Mouse (Mus musculus): ENCODE measurements around the gene Repin1. TPM values are rescaled to one million over a fixed set of nuclear protein-coding genes. Genes with fewer than 3 reads are reported as not detected.

The Repin1 gene
- total and polyA plus RNA-seq, 3 experiments = 27.7 to 33.2 (median 30.0) TPM

DNA sequence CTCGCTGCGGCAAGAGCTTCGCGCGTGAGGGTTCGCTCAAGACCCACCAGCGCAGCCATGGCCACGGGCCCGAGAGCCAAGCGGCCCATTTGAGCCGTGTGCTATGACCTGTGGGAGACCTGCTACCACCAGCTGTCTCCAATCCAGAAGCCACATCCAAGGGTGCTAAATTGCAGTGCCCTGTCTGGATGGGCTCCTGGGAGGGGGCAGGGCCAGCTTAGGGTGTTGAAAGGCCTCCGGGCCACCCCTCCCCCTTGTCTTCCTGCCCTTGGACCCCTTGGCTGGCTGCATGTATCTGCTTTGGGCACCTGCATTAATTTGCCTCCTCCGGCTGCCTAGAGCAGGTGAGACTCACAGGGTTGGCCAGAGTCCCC, 36.0 kb downstream of the Repin1 start:
- H3K9ac ChIP-seq (ENCODE audit: low read depth, low read length) = peak overlapping the region; percentile 56
- H3K79me2 ChIP-seq (replicated peaks; ENCODE audit: control insufficient read depth, insufficient read depth, low read length) = no peaks in the 10 kb centered on the region
- no peaks in the 10 kb centered on the region for H3K4me1 ChIP-seq (ENCODE audit: control insufficient read depth, insufficient read depth, low read length)
- WGBS = 12% methylated on average over 13 of the region's 13 CpGs
- intact Hi-C loops (cut with DNase I) = no loop called here
- H3K36me3 ChIP-seq (ENCODE audit: control insufficient read depth, insufficient read depth, low read length) = no peaks in the 10 kb centered on the region
- H3K4me3 ChIP-seq = peak overlapping the region; percentile 44
- H3K27me3 ChIP-seq (ENCODE audit: control insufficient read depth, insufficient read depth, low read length) = no peaks in the 10 kb centered on the region
- TF ChIP-seq POLR2A (IDR thresholded peaks at IDR 0.05; ENCODE audit: insufficient read depth, low read depth, low read length) (no peak), CTCF (IDR thresholded peaks at IDR 0.05) (no peak), EP300 (IDR thresholded peaks at IDR 0.05; ENCODE audit: insufficient read depth, low read depth, low read length) (no peak)
- no peak overlapping the region for H3K27ac ChIP-seq
- DNase-seq = no peak

- Histone ChIP-seq H3K36me3 (ENCODE audit: control insufficient read depth, insufficient read depth, low read length) (no peaks in the 10 kb centered on the region), H3K79me2 (replicated peaks; ENCODE audit: control insufficient read depth, insufficient read depth, low read length) (no peaks in the 10 kb centered on the region), H3K27ac (no peak overlapping the region), H3K4me1 (ENCODE audit: control insufficient read depth, insufficient read depth, low read length) (no peaks in the 10 kb centered on the region), H3K9ac (ENCODE audit: low read depth, low read length) (no peak overlapping the region), H3K27me3 (ENCODE audit: control insufficient read depth, insufficient read depth, low read length) (no peaks in the 10 kb centered on the region), H3K4me3 (no peak overlapping the region)
- no peak for TF ChIP-seq EP300 (IDR thresholded peaks at IDR 0.05; ENCODE audit: insufficient read depth, low read depth, low read length)
- no peak for TF ChIP-seq CTCF (IDR thresholded peaks at IDR 0.05)
- TF ChIP-seq POLR2A (IDR thresholded peaks at IDR 0.05; ENCODE audit: insufficient read depth, low read depth, low read length) = no peak
- DNase-seq = peak in 1 of 2 experiments; percentile 12
- 67% methylated on average over 8 of the region's 8 CpGs for WGBS
- intact Hi-C loops (cut with DNase I) = no loop called here
Observed at GRCm38 (mm10) chr6:48630831-48631230, 37.1 kb downstream of the Repin1 start.

DNA sequence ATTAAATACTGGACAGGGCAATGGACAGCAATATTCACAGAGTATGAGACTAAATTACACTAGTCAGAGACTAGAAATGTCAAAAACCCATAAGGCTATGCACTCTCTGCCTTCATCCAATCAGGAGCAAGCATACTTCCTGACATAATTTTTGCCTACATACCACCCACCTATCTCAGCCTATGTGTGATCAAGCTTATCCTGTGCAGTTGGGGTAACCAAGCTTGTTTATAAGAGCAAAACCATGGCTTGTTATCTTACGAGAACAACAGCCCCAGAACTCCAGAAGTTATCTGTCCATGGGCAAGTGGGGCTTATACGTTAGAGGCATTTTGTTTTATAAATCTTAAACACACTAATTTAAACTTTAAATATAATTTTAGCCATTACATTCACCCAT, 41.4 kb downstream of the Repin1 start:
- Histone ChIP-seq H3K79me2 (replicated peaks; ENCODE audit: control insufficient read depth, insufficient read depth, low read length) (no peaks in the 10 kb centered on the region), H3K4me1 (ENCODE audit: control insufficient read depth, insufficient read depth, low read length) (no peaks in the 10 kb centered on the region), H3K4me3 (no peak overlapping the region), H3K27ac (no peak overlapping the region), H3K27me3 (ENCODE audit: control insufficient read depth, insufficient read depth, low read length) (no peaks in the 10 kb centered on the region), H3K9ac (ENCODE audit: low read depth, low read length) (no peak overlapping the region), H3K36me3 (ENCODE audit: control insufficient read depth, insufficient read depth, low read length) (no peaks in the 10 kb centered on the region)
- 88% methylated on average over 2 of the region's 2 CpGs for WGBS
- intact Hi-C loops (cut with DNase I) = no loop called here
- TF ChIP-seq POLR2A (IDR thresholded peaks at IDR 0.05; ENCODE audit: insufficient read depth, low read depth, low read length) (no peak), EP300 (IDR thresholded peaks at IDR 0.05; ENCODE audit: insufficient read depth, low read depth, low read length) (no peak), CTCF (IDR thresholded peaks at IDR 0.05) (no peak)
- DNase-seq = no peak

GRCm38 (mm10) chr6:48636515-48636914, 42.8 kb downstream of the Repin1 start:
- no peaks in the 10 kb centered on the region for H3K27me3 ChIP-seq (ENCODE audit: control insufficient read depth, insufficient read depth, low read length)
- H3K36me3 ChIP-seq (ENCODE audit: control insufficient read depth, insufficient read depth, low read length) = no peaks in the 10 kb centered on the region
- no peak overlapping the region for H3K4me3 ChIP-seq
- 64% methylated on average over 6 of the region's 6 CpGs for WGBS
- no peaks in the 10 kb centered on the region for H3K79me2 ChIP-seq (replicated peaks; ENCODE audit: control insufficient read depth, insufficient read depth, low read length)
- no peak overlapping the region for H3K27ac ChIP-seq
- H3K4me1 ChIP-seq (ENCODE audit: control insufficient read depth, insufficient read depth, low read length) = no peaks in the 10 kb centered on the region
- TF ChIP-seq CTCF (IDR thresholded peaks at IDR 0.05) = no peak
- TF ChIP-seq EP300 (IDR thresholded peaks at IDR 0.05; ENCODE audit: insufficient read depth, low read depth, low read length) = no peak
- no peak for TF ChIP-seq POLR2A (IDR thresholded peaks at IDR 0.05; ENCODE audit: insufficient read depth, low read depth, low read length)
- no peak overlapping the region for H3K9ac ChIP-seq (ENCODE audit: low read depth, low read length)
- DNase-seq = peak in 1 of 2 experiments; percentile 46
- intact Hi-C loops (cut with DNase I) = no loop called here

DNA sequence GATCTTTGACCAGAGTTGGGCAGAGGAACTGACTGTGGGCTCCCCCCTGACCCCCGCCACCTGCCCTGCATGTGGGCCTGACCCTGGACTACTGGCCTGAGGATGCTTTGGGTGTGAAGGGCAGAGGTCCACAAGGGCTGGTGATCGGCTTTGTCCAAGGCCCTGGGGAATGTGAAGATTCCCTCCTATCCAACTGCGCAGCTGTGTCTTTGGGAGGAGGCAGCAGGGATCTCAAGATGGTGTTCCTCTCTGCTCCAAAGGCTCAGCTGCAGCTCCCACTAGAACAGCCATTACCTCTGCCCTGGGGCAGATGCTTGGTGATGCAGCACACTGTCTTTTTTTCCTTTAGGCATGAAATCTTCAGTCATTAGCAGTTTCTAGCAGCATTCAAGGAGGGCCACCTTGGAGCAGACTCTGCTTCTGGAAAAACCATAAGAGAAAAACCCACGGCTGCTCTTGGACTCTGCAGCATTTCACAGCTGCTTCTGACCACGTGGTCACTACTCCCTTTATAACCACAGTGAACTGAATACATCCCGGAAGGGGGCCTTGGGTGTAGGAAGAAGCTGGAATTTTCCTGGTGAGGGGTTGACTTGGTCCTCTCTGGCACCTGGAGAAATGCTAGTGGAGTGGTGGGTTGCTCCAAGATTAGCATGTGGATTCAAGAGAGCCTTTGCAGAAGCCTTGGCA, 44.3 kb downstream of the Repin1 start:
- 63% methylated on average over 6 of the region's 6 CpGs for WGBS
- H3K27ac ChIP-seq = no peak overlapping the region
- intact Hi-C loops (cut with DNase I) = no loop called here
- H3K36me3 ChIP-seq (ENCODE audit: control insufficient read depth, insufficient read depth, low read length) = no peaks in the 10 kb centered on the region
- no peaks in the 10 kb centered on the region for H3K27me3 ChIP-seq (ENCODE audit: control insufficient read depth, insufficient read depth, low read length)
- no peak overlapping the region for H3K4me3 ChIP-seq
- DNase-seq = no peak
- no peak overlapping the region for H3K9ac ChIP-seq (ENCODE audit: low read depth, low read length)
- TF ChIP-seq EP300 (IDR thresholded peaks at IDR 0.05; ENCODE audit: insufficient read depth, low read depth, low read length) (no peak), CTCF (IDR thresholded peaks at IDR 0.05) (no peak), POLR2A (IDR thresholded peaks at IDR 0.05; ENCODE audit: insufficient read depth, low read depth, low read length) (no peak)
- no peaks in the 10 kb centered on the region for H3K4me1 ChIP-seq (ENCODE audit: control insufficient read depth, insufficient read depth, low read length)
- H3K79me2 ChIP-seq (replicated peaks; ENCODE audit: control insufficient read depth, insufficient read depth, low read length) = no peaks in the 10 kb centered on the region

- intact Hi-C loops (cut with DNase I) = no loop called here
- Histone ChIP-seq H3K79me2 (replicated peaks; ENCODE audit: control insufficient read depth, insufficient read depth, low read length) (no peaks in the 10 kb centered on the region), H3K36me3 (ENCODE audit: control insufficient read depth, insufficient read depth, low read length) (no peaks in the 10 kb centered on the region), H3K27ac (no peak overlapping the region), H3K27me3 (ENCODE audit: control insufficient read depth, insufficient read depth, low read length) (no peaks in the 10 kb centered on the region), H3K4me1 (ENCODE audit: control insufficient read depth, insufficient read depth, low read length) (no peaks in the 10 kb centered on the region), H3K4me3 (no peak overlapping the region), H3K9ac (ENCODE audit: low read depth, low read length) (no peak overlapping the region)
- 53% methylated on average over 2 of the region's 2 CpGs for whole genome bisulfite sequencing
- no peak for DNase-seq
- TF ChIP-seq EP300 (IDR thresholded peaks at IDR 0.05; ENCODE audit: insufficient read depth, low read depth, low read length) = no peak
- 0 out of 2 replicates have a peak, but pooled peaks have one; percentile 22 for TF ChIP-seq POLR2A (IDR thresholded peaks at IDR 0.05; ENCODE audit: insufficient read depth, low read depth, low read length)
- no peak for TF ChIP-seq CTCF (IDR thresholded peaks at IDR 0.05)
Observed at GRCm38 (mm10) chr6:48638553-48638952, 44.9 kb downstream of the Repin1 start.
